Mouse (Mus musculus): ENCODE measurements at regions not wholly inside any gene's neighbourhood (a gene's known extent, or its start where the extent isn't known, plus 50 kb on each side); places are given as distances from the start of the nearest gene placed in this dataset.

GRCm38 (mm10) chr16:29987999-29988398 is 76.2 kb upstream of the Hes1 start:
- no peak for ATAC-seq
- in situ Hi-C loops (cut with MboI; ENCODE audit: low pct_unique_long_range_greater_than_20kb): no loop called here
- no peak for TF ChIP-seq CTCF (IDR thresholded peaks at IDR 0.05)
- ChIA-PET CTCF (no interaction called here), POLR2A (interaction anchor here (0.6 kb wide), 1 partner anchor 113 kb away, joined by 3 read pairs; no protein-coding TSS in a partner anchor)
- no peaks in the 10 kb centered on the region for H3K27me3 ChIP-seq
- DNase-seq (ENCODE audit: low read depth, low spot score): no peak

- H3K27me3 ChIP-seq: no peaks in the 10 kb centered on the region
- ChIA-PET CTCF (interaction anchor here (0.9 to 1.8 kb wide), 3 partner anchors 16 to 19 kb away, joined by 4 to 5 read pairs (median 4); no protein-coding TSS in a partner anchor), POLR2A (interaction anchor here (1.8 kb wide), 1 partner anchor 11 kb away, joined by 4 read pairs; no protein-coding TSS in a partner anchor)
- ATAC-seq: no peak
- no peak for TF ChIP-seq CTCF (IDR thresholded peaks at IDR 0.05)
- in situ Hi-C loops (cut with MboI; ENCODE audit: low pct_unique_long_range_greater_than_20kb): no loop called here
- DNase-seq (ENCODE audit: low read depth, low spot score): no peak
Measured at GRCm38 (mm10) chr16:29989308-29989707, 74.9 kb upstream of the Hes1 start.

DNA sequence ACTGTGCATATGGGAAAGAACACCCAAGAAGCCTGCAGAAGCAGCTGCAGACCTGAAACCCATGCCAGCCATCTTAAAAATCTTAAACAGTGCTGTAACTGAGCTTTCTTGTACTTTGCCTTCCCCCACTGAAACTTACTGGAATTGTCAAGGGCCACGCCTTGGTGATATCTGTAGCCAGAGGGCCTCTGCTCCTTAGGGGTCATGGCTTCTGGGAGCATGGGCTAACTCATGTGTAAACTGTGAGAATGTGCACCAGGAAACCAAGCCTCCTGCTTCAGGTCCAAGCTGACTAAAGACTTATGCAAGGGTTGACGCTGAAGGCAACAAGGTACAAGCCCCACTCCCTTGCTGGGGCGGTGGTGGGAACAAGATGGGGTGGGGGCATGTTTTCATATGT is 73.8 kb upstream of the Hes1 start:
- ChIA-PET CTCF (interaction anchor here (0.9 to 1.8 kb wide), 2 partner anchors 15 to 20 kb away, joined by 4 read pairs; no protein-coding TSS in a partner anchor), POLR2A (no interaction called here)
- ATAC-seq: no peak

DNA sequence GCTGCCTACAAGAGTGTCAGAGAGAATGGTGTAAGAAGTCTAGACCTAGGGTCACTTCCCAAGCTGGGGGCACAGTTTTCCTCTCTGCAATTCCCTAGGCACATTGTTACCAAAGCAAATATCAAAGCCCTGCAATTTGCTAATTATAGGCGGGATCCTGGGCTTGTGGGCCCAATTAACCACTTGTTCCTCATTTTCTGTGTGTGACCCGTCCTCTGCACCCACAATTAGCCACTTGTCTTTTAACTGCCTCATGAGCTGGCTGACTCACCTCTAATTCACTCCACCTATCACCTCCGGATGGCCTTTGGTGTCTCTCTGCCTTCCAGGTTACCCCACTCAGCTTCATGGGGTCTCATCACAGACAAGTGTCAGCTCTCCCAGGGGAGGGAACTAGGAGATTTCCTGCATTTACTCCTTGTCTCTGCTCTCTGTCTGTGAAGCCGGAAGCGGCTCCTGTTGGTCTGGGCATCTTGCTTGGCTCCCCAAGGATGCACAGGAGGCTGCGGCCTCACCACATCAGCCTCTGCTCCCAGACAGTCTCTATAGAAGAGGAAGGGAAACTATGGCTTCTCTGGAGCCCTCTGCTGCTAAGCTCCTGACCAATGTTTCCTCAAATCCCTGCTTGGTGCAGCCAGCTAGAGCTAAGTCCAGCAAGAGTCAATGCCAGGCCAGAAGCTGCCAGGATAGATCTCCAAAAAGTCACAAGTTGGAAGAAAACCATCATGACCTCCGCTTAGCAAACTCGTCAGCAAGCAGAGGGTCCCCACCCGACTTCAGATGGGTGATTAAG is 73.2 kb upstream of the Hes1 start:
- no peak for DNase-seq (ENCODE audit: low read depth, low spot score)
- H3K27me3 ChIP-seq: no peaks in the 10 kb centered on the region
- POLR2A ChIA-PET: no interaction called here
- in situ Hi-C loops (cut with MboI; ENCODE audit: low pct_unique_long_range_greater_than_20kb): no loop called here
- TF ChIP-seq CTCF (IDR thresholded peaks at IDR 0.05): no peak
- CTCF ChIA-PET: no interaction called here
- no peak for ATAC-seq

More for the DNA sequence above, 73.8 kb upstream of the Hes1 start:
- DNase-seq (ENCODE audit: low read depth, low spot score): no peak
- H3K27me3 ChIP-seq: no peaks in the 10 kb centered on the region
- no peak for TF ChIP-seq CTCF (IDR thresholded peaks at IDR 0.05)
- in situ Hi-C loops (cut with MboI; ENCODE audit: low pct_unique_long_range_greater_than_20kb): no loop called here

DNA sequence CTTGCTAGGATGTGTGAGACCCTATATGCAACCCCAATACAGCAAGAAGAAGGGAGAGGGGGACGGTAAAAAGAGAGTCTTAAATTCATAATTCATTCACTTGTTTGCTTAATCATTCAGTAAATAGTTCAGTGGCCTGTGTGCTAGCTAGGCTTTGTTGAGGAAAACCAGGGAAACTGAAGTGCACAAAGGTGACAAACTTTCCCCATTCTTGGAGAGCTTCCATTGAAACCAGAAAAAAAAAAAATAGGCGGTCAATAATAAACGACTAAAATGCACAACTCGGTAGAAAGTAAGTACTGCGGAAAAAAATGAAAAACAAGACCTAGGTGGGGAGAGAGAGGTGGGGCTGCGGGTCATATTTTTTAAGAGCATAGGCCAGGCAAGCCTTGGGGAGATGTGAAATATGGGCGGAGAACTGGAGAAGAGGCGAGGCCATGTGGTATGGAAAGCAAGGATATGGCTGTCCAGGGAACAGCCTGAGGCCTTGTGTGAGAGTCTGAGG is 72.3 kb upstream of the Hes1 start:
- in situ Hi-C loops (cut with MboI; ENCODE audit: low pct_unique_long_range_greater_than_20kb): no loop called here
- POLR2A ChIA-PET: interaction anchor here (0.6 kb wide), 1 partner anchor 29 kb away, joined by 4 read pairs; no protein-coding TSS in a partner anchor

GRCm38 (mm10) chr16:29993111-29993510 is 71.1 kb upstream of the Hes1 start:
- in situ Hi-C loops (cut with MboI; ENCODE audit: low pct_unique_long_range_greater_than_20kb): no loop called here
- no peak for DNase-seq (ENCODE audit: low read depth, low spot score)
- TF ChIP-seq CTCF (IDR thresholded peaks at IDR 0.05): no peak
- H3K27me3 ChIP-seq: no peaks in the 10 kb centered on the region
- ChIA-PET POLR2A (no interaction called here), CTCF (no interaction called here)
- no peak for ATAC-seq

More for the DNA sequence above, 72.3 kb upstream of the Hes1 start:
- DNase-seq (ENCODE audit: low read depth, low spot score): no peak
- TF ChIP-seq CTCF (IDR thresholded peaks at IDR 0.05): no peak
- no peaks in the 10 kb centered on the region for H3K27me3 ChIP-seq
- CTCF ChIA-PET: no interaction called here
- no peak for ATAC-seq

DNA sequence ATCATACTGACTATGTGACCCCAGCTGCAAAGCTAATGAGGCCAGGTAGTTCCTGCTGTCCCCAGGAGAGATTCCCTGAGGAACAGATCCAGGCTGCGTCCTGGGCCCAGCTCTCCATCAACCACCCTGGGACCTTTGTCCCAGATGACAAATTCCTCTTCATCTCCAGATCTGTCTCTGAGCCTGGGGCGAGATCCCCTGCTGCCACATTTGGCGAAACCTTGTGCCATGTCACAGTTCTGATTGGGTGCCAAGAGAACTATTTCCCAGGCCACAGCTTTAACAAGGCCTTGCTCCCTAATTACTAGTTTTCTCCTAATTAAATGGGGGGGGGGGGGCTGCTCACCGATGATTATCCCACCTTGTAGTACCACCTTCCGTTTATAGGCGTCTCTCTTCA is 70.6 kb upstream of the Hes1 start:
- ChIA-PET CTCF (no interaction called here), POLR2A (no interaction called here)
- no peaks in the 10 kb centered on the region for H3K27me3 ChIP-seq
- DNase-seq (ENCODE audit: low read depth, low spot score): no peak
- ATAC-seq: no peak
- TF ChIP-seq CTCF (IDR thresholded peaks at IDR 0.05): no peak
- in situ Hi-C loops (cut with MboI; ENCODE audit: low pct_unique_long_range_greater_than_20kb): no loop called here

- ATAC-seq (no peak), DNase-seq (ENCODE audit: low read depth, low spot score) (no peak)
- no peak for TF ChIP-seq CTCF (IDR thresholded peaks at IDR 0.05)
- in situ Hi-C loops (cut with MboI; ENCODE audit: low pct_unique_long_range_greater_than_20kb): loop anchor here (5.0 kb wide), 1 partner anchor 34 kb away; no protein-coding TSS in a partner anchor
- H3K27me3 ChIP-seq: no peaks in the 10 kb centered on the region
- CTCF ChIA-PET: no interaction called here
- POLR2A ChIA-PET: interaction anchor here (0.5 kb wide), 1 partner anchor 320 kb away, joined by 4 read pairs; no protein-coding TSS in a partner anchor
Measured at GRCm38 (mm10) chr16:29996139-29997069, 67.8 kb upstream of the Hes1 start.

DNA sequence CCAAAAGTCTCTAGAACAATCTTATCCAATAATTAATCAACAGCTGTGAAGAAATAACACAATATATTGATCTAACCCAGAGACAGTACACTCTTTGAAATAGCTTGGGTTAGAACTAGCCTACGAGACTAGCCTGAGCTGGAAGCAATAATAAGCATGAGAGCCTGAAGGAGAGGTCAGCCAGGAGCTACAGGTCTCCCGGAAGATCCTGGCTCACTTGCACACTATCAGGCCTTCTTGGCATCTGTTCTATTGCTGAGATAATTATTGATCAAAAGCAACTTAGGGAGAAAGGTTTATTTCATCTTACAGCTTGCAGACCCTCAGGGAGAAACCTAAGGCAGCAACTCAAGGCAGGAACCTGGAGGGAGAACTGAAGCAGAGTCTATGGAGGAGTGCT is 64.0 kb upstream of the Hes1 start:
- no peak for TF ChIP-seq CTCF (IDR thresholded peaks at IDR 0.05)
- CTCF ChIA-PET: interaction anchor here (1.1 kb wide), 1 partner anchor 17 kb away, joined by 3 read pairs; no protein-coding TSS in a partner anchor
- no peak for ATAC-seq

GRCm38 (mm10) chr16:30005124-30005523 is 59.1 kb upstream of the Hes1 start:
- ATAC-seq (no peak), DNase-seq (ENCODE audit: low read depth, low spot score) (no peak)
- TF ChIP-seq CTCF (IDR thresholded peaks at IDR 0.05): no peak
- ChIA-PET CTCF (interaction anchor here (1.4 to 1.6 kb wide), 2 partner anchors 16 to 55 kb away, joined by 3 to 4 read pairs; no protein-coding TSS in a partner anchor), POLR2A (no interaction called here)
- H3K27me3 ChIP-seq: no peaks in the 10 kb centered on the region
- in situ Hi-C loops (cut with MboI; ENCODE audit: low pct_unique_long_range_greater_than_20kb): loop anchor here (5.0 to 10.0 kb wide), 5 partner anchors 93 to 380 kb away; no protein-coding TSS in a partner anchor

More for the DNA sequence above, 64.0 kb upstream of the Hes1 start:
- POLR2A ChIA-PET: interaction anchor here (0.9 kb wide), 1 partner anchor 11 kb away, joined by 4 read pairs; no protein-coding TSS in a partner anchor
- H3K27me3 ChIP-seq: no peaks in the 10 kb centered on the region
- in situ Hi-C loops (cut with MboI; ENCODE audit: low pct_unique_long_range_greater_than_20kb): loop anchor here (10.0 kb wide), 1 partner anchor 375 kb away; no protein-coding TSS in a partner anchor
- DNase-seq (ENCODE audit: low read depth, low spot score): no peak
